Mouse (Mus musculus) stomach, embryonic 15.5 days (tissue): ENCODE measurements at regions not wholly inside any gene's neighbourhood (a gene's known extent, or its start where the extent isn't known, plus 50 kb on each side); places are given as distances from the start of the nearest gene placed in this dataset.

Experiments
- ATAC-seq: fragments of 200-750 bp; cut with Nextera tagmentation; 2 replicates; pipeline ENCODE4 v1.8.0; 2017; ENCODE audit warnings: low read depth, moderate number of reproducible peaks, moderate TSS enrichment; ENCODE audit not compliant: insufficient read depth, low FRiP score
- H3K27ac ChIP-seq: fragments of 300-500 bp; sonication (generic); 2 replicates; pipeline ENCODE4 v1.5.1; 2015; ENCODE audit warnings: mild to moderate bottlenecking, inconsistent platforms
- H3K27me3 ChIP-seq: fragments of 300-500 bp; sonication (generic); replicated peaks from 2 replicates; pipeline ENCODE4 v1.6.1; 2015; ENCODE audit warnings: inconsistent platforms
- H3K36me3 ChIP-seq: fragments of 300-500 bp; sonication (generic); 2 replicates; pipeline ENCODE4 v1.6.1; 2015; ENCODE audit warnings: inconsistent platforms
- H3K4me1 ChIP-seq: fragments of 300-500 bp; sonication (generic); 2 replicates; pipeline ENCODE4 v1.6.1; 2015; ENCODE audit warnings: inconsistent platforms
- H3K4me2 ChIP-seq: fragments of 300-500 bp; sonication (generic); 2 replicates; pipeline ENCODE4 v1.6.1; 2015; ENCODE audit warnings: mild to moderate bottlenecking, inconsistent platforms
- H3K4me3 ChIP-seq: fragments of 300-500 bp; sonication (generic); replicated peaks from 2 replicates; pipeline ENCODE4 v1.5.1; 2015; ENCODE audit warnings: inconsistent platforms
- H3K9ac ChIP-seq: fragments of 300-500 bp; sonication (generic); 2 replicates; pipeline ENCODE4 v1.6.1; 2015; ENCODE audit warnings: inconsistent platforms
- H3K9me3 ChIP-seq: fragments of 300-500 bp; sonication (generic); 2 replicates; pipeline ENCODE4 v1.6.1; 2016; ENCODE audit warnings: inconsistent platforms
- WGBS: fragments of 180-500 bp; shearing (Covaris S2); methylation state at CpG from one replicate; pipeline ENCODE4 v1.1.7; 2015; 5-methylcytosine and 5-hydroxymethylcytosine counted together

DNA sequence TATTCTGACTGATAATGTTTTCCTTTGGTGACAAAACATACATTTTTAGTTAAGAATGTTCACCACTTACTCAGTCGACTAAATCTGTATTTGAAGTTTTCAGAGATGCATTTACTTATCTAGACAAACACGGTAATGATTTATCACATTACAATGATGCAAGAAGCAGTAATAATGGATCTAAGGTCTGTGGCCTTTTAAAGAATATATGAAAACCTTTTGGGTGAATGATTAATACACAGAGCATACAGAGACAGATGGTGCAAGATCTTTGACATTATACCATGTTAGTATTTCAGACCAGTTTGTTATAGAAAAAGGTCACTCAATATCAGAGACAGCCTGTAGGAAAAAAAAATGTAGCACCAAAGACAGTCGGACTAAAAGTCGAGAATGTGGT, 1004.2 kb upstream of the Ncam2 start:
- Histone ChIP-seq H3K9me3 (no peaks in the 10 kb centered on the region), H3K27me3 (no peaks in the 10 kb centered on the region), H3K9ac (no peak overlapping the region), H3K36me3 (no peaks in the 10 kb centered on the region), H3K27ac (no peak overlapping the region), H3K4me2 (no peak overlapping the region), H3K4me1 (no peaks in the 10 kb centered on the region), H3K4me3 (no peak overlapping the region)
- ATAC-seq = no peak
- 66% methylated on average over 4 of the region's 4 CpGs for WGBS

DNA sequence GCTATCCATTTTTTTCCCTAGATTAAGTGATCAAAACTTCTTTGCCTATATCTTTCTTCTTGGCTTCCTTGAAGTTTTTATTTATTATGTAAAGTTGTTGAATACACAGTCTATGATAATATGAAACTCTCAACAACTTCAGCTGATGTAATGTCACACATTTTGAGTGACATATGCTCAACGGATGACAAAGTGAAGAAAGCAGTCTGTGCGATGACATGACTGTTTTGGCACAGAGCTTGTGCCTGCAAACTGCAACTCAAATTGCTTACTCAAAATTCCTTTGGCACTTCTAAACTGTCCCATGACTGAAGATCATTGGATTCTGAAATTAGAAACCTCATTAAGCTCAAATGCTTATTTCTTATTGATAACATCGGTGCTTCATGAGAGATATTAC, 997.7 kb upstream of the Ncam2 start:
- H3K4me2 ChIP-seq = no peak overlapping the region
- 88% methylated on average over 3 of the region's 3 CpGs for WGBS
- H3K36me3 ChIP-seq = no peaks in the 10 kb centered on the region
- H3K4me3 ChIP-seq = no peak overlapping the region
- H3K9ac ChIP-seq = no peak overlapping the region
- no peak for ATAC-seq
- H3K9me3 ChIP-seq = no peaks in the 10 kb centered on the region
- H3K27me3 ChIP-seq = no peaks in the 10 kb centered on the region
- H3K27ac ChIP-seq = no peak overlapping the region
- no peaks in the 10 kb centered on the region for H3K4me1 ChIP-seq

DNA sequence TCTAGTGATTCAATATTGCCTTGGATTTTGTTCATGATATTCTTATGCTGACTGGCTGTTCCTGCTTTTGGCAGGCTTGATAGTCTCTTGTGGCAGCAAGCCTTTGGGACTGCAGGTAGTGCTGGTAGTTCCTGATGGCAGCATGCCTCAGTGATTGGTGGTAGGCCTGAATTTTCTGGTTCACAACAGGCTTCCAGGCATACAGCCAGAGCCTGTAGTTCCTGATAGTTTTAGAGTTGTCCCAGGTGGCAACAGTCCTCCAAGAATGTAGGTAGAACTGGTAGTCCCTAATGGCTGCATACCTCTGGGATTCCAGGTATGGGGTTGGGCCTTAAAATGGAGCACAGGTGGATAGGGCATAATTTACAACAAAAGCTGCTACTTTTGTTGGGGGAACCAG, 987.7 kb upstream of the Ncam2 start:
- Histone ChIP-seq H3K27me3 (no peaks in the 10 kb centered on the region), H3K9me3 (no peaks in the 10 kb centered on the region), H3K4me1 (no peaks in the 10 kb centered on the region), H3K9ac (no peak overlapping the region), H3K27ac (no peak overlapping the region), H3K36me3 (no peaks in the 10 kb centered on the region), H3K4me2 (no peak overlapping the region), H3K4me3 (no peak overlapping the region)
- no peak for ATAC-seq

DNA sequence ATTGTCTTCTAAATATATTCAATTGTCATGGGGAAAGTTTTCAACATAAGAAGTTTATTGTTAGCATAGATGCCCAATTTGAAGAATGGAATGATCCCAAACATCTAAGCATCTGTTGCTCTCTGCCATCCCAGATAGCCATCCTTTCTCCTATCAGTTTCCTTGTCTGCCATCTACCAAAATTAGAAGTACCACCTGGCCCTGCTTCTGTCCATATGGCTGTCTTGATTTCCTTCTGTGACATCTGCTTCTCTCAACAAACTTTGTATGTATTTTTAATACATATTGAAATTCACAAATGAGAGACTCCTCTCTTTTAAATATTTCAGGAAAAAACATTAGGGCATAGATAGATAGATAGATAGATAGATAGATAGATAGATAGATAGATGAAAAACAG, 945.1 kb upstream of the Ncam2 start:
- no peak for ATAC-seq
- Histone ChIP-seq H3K9me3 (no peaks in the 10 kb centered on the region), H3K27me3 (no peaks in the 10 kb centered on the region), H3K4me1 (no peaks in the 10 kb centered on the region), H3K27ac (no peak overlapping the region), H3K9ac (no peak overlapping the region), H3K36me3 (no peaks in the 10 kb centered on the region), H3K4me3 (no peak overlapping the region), H3K4me2 (no peak overlapping the region)

DNA sequence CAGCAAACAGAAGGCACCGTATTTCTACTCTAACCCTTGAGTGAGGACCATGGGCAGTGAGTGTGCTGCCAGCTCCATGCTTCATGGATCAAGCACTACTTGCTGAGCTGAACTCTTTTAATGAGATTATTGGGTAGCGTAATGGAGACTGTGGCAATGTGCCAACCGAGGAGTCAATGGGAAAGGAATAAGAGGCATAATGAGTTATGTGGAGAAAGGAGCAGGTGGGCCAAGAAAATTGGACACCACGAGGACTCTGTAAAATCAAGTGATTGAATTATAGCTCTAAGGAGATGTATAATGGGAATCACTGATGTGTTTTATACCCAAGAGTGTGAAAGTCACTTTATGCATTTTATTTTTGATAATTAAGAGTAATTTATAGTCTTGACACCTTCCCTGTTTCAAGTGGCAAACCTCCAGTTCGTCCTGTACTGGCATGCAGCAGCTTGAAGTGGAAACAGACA, 934.3 kb upstream of the Ncam2 start:
- Histone ChIP-seq H3K36me3 (no peaks in the 10 kb centered on the region), H3K4me2 (no peak overlapping the region), H3K4me3 (no peak overlapping the region), H3K9ac (no peak overlapping the region), H3K4me1 (no peaks in the 10 kb centered on the region), H3K9me3 (no peaks in the 10 kb centered on the region), H3K27ac (no peak overlapping the region), H3K27me3 (no peaks in the 10 kb centered on the region)
- WGBS = 58% methylated on average over 5 of the region's 5 CpGs
- ATAC-seq = no peak

GRCm38 (mm10) chr16:80272291-80273123, 928.0 kb upstream of the Ncam2 start:
- H3K9me3 ChIP-seq = no peaks in the 10 kb centered on the region
- no peaks in the 10 kb centered on the region for H3K27me3 ChIP-seq
- H3K9ac ChIP-seq = no peak overlapping the region
- no peak overlapping the region for H3K4me3 ChIP-seq
- ATAC-seq = peak; percentile 53; the same call in 1 of the 2 replicates
- 50% methylated on average over 5 of the region's 5 CpGs for WGBS
- H3K36me3 ChIP-seq = no peaks in the 10 kb centered on the region
- H3K4me2 ChIP-seq = no peak overlapping the region
- H3K4me1 ChIP-seq = no peaks in the 10 kb centered on the region
- no peak overlapping the region for H3K27ac ChIP-seq
